Mouse (Mus musculus): ENCODE data around the gene Skint8.
"Not testable (repeated sequence)": the region's sequence is repeated elsewhere in the genome, so short reads cannot be mapped to it uniquely, and the experiment has no call there.

- not testable (repeated sequence) for TF ChIP-seq CTCF (IDR thresholded peaks at IDR 0.05; ENCODE audit: insufficient read depth, low read length); POLR2A (IDR thresholded peaks at IDR 0.05; ENCODE audit: borderline replicate concordance, extremely low read depth, low read depth, low read length)
Observed at GRCm38 (mm10) chr4:111963241-111963640, 44.0 kb downstream of the Skint8 start.

All from lung, adult 2 months (tissue).